Mouse (Mus musculus) myocyte (in vitro differentiated cells): ENCODE results near the gene Tmem181a. TPM values are rescaled to one million over a fixed set of nuclear protein-coding genes. Genes with fewer than 3 reads are reported as not detected.
"Not testable (repeated sequence)": the region's sequence is repeated elsewhere in the genome, so short reads cannot be mapped to it uniquely, and the experiment has no call there.

ENCODE experiments used
- H3K27me3 ChIP-seq: one replicate; pipeline ENCODE4 v1.6.1; 2011; ENCODE audit not compliant: control insufficient read depth, insufficient read depth, insufficient read length
- H3K36me3 ChIP-seq: one replicate; pipeline ENCODE4 v1.6.1; 2011; ENCODE audit not compliant: control insufficient read depth, insufficient read depth
- H3K4me2 ChIP-seq: one replicate; pipeline ENCODE4 v1.6.1; 2011; ENCODE audit warnings: low read depth, control low read depth
- H3K4me3 ChIP-seq: one replicate; pipeline ENCODE4 v1.5.1; 2011; ENCODE audit warnings: mild to moderate bottlenecking, control low read depth, moderate library complexity
- H3K79me2 ChIP-seq: one replicate; pipeline ENCODE4 v1.6.1; 2011; ENCODE audit not compliant: control insufficient read depth, insufficient read depth
- H3ac ChIP-seq: one replicate; pipeline ENCODE4 v1.6.1; 2011; ENCODE audit not compliant: control insufficient read depth, insufficient read length
- polyA plus RNA-seq: library from polyadenylated mRNA; unstranded; fragments of >200 nt; fragmentation: generic; extraction: Trizol; gene quantifications from one replicate; pipeline ENCODE4 v1.2.1, GENCODE M21; 2012; ENCODE audit warnings: missing spikeins

The Tmem181a gene
- polyA plus RNA-seq, 1 experiment: 8.7 TPM

GRCm38 (mm10) chr17:6327554-6327953 is 70.9 kb downstream of the Tmem181a start:
- not testable (repeated sequence) for H3K4me3 ChIP-seq, H3K4me2 ChIP-seq, H3K79me2 ChIP-seq, H3K27me3 ChIP-seq, H3ac ChIP-seq, H3K36me3 ChIP-seq

DNA sequence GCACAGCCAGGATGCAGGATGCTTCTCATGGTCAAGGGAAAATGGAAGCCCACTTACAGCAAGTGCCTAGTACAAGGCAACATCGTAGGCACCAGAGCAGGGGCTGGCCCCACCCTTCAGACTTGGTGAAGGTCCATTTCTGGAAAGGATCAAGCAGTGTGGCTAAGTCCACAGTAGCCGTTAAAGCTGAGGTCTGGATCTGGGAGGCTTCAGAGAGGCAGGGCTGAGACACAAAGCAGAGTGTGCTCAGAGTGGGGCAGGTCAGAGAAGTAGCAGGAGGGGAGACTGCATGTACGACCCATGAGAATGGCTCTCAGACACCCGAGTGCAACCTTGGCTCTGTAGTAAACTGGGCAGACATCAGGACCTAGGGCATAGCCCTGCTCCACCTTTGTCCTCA is 72.3 kb downstream of the Tmem181a start:
- not testable (repeated sequence) for H3K4me2 ChIP-seq, H3K36me3 ChIP-seq, H3ac ChIP-seq, H3K79me2 ChIP-seq, H3K4me3 ChIP-seq, H3K27me3 ChIP-seq

- not testable (repeated sequence) for H3K27me3 ChIP-seq, H3K4me3 ChIP-seq, H3K4me2 ChIP-seq, H3K36me3 ChIP-seq, H3K79me2 ChIP-seq, H3ac ChIP-seq
Measured at GRCm38 (mm10) chr17:6342606-6343294, 86.1 kb downstream of the Tmem181a start.

DNA sequence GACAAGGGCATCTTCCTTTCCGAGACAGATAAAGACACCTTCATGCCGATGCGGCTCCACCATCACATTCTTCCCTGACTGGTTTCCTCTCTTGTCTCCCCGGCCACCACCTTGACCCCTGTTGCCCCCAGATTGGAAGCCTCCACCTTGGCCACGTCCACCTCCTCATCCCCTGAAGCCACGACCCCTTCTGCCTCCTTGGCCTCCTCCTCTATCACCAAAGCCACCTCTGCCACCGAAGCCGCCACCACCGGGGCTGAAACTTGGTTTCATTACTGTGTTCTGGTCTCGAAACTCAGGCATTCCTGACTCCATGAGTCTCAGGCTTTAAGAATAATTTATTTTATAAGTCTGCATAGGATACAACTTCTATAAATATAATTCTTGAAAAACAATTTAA is 98.6 kb downstream of the Tmem181a start:
- not testable (repeated sequence) for H3K79me2 ChIP-seq, H3K4me2 ChIP-seq, H3K27me3 ChIP-seq, H3ac ChIP-seq, H3K4me3 ChIP-seq, H3K36me3 ChIP-seq

Other genes starting within 250 kb of the Tmem181a start
- gene Serac1, start 177.1 kb upstream of the Tmem181a start, polyA plus RNA-seq: 3.5 TPM
- gene Gtf2h5, start 177.1 kb upstream of the Tmem181a start, polyA plus RNA-seq: 72.8 TPM
- gene Tulp4, start 150.4 kb upstream of the Tmem181a start, polyA plus RNA-seq: 56.4 TPM
- 7.0 TPM for gene Dynlt1a, start 60.6 kb downstream of the Tmem181a start, polyA plus RNA-seq
- 201 TPM for gene Dynlt1b, start 173.3 kb downstream of the Tmem181a start, polyA plus RNA-seq